Mouse (Mus musculus) liver, embryonic 11.5 days (tissue): ENCODE measurements around the gene Lsm10. TPM values are rescaled to one million over a fixed set of nuclear protein-coding genes. Genes with fewer than 3 reads are reported as not detected.
A peak's percentile ranks its signal among the peaks of the same experiment; 100 is the strongest.

ENCODE experiments used
- ATAC-seq: fragments of 200-750 bp; cut with Nextera tagmentation; replicated peaks from 2 replicates; pipeline ENCODE4 v1.8.0; 2017; ENCODE audit warnings: moderate number of reproducible peaks, mild to moderate bottlenecking, moderate TSS enrichment, moderate library complexity; ENCODE audit not compliant: low FRiP score
- DNase-seq: peaks from one replicate; pipeline ENCODE4 v3.0.0-alpha.2; 2017; ENCODE audit warnings: low spot score
- H3K27ac ChIP-seq: fragments of 300-500 bp; sonication (generic); 2 replicates; pipeline ENCODE4 v1.5.1; 2014; ENCODE audit warnings: mild to moderate bottlenecking, low read depth, low read length, control low read depth
- H3K27me3 ChIP-seq: fragments of 300-500 bp; sonication (generic); replicated peaks from 2 replicates; pipeline ENCODE4 v1.6.1; 2014; ENCODE audit warnings: low read length, mixed read lengths; ENCODE audit not compliant: control insufficient read depth, insufficient read depth
- H3K36me3 ChIP-seq: fragments of 300-500 bp; sonication (generic); 2 replicates; pipeline ENCODE4 v1.6.1; 2014; ENCODE audit warnings: mild to moderate bottlenecking, low read length, moderate library complexity, mixed read lengths; ENCODE audit not compliant: control insufficient read depth, insufficient read depth
- H3K4me1 ChIP-seq: fragments of 300-500 bp; sonication (generic); replicated peaks from 2 replicates; pipeline ENCODE4 v1.6.1; 2014; ENCODE audit warnings: low read length, mixed read lengths; ENCODE audit not compliant: control insufficient read depth, insufficient read depth
- H3K4me2 ChIP-seq: fragments of 300-500 bp; sonication (generic); 2 replicates; pipeline ENCODE4 v1.6.1; 2014; ENCODE audit warnings: mild to moderate bottlenecking, control low read depth, moderate library complexity
- H3K4me3 ChIP-seq: fragments of 300-500 bp; sonication (generic); 2 replicates; pipeline ENCODE4 v1.5.1; 2014; ENCODE audit warnings: low read depth, low read length, control low read depth
- H3K9ac ChIP-seq: fragments of 300-500 bp; sonication (generic); 2 replicates; pipeline ENCODE4 v1.6.1; 2014; ENCODE audit warnings: low read depth, low read length, control low read depth
- H3K9me3 ChIP-seq: fragments of 300-500 bp; sonication (generic); 2 replicates; pipeline ENCODE4 v1.6.1; 2016; ENCODE audit warnings: low read length, inconsistent platforms, mixed read lengths; ENCODE audit not compliant: control insufficient read depth
- WGBS: fragments of 180-500 bp; shearing (Covaris S2); extraction: QIAGEN DNeasy Blood & Tissue Kit; methylation state at CpG from one replicate; pipeline ENCODE4 v1.1.7; 2014; 5-methylcytosine and 5-hydroxymethylcytosine counted together
- polyA plus RNA-seq: library from polyadenylated mRNA; unstranded; fragments of >200 nt; fragmentation: Nextera tagmentation; extraction: Ambion mirVana; gene quantifications from 2 replicates; pipeline ENCODE4 v1.2.1, GENCODE M21; 2014

Lsm10 gene
- polyA plus RNA-seq, 1 experiment from 2014 or later: 53.3 TPM

DNA sequence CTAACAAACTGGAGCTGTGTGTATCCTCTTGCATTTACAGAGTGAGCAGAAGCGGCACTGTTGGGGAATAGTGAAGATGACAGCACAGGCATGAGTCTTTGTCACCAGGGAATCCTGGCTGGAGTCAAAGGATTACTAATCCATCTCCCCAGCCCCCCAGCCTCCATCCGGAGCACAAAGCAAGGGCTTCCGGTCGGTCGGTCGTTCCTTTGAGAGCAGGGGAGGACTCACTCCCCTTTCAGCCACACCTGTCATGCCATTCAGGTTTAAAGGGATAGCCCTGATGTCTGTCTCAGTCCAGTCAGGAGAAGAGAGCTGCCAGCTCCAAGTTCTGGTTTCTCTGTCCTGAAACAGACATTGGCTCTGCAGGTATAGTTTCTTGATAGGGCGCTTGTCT lies 14.7 kb downstream of the Lsm10 start:
- WGBS: 30% methylated on average over 7 of the region's 7 CpGs
- no peaks in the 10 kb centered on the region for H3K27me3 ChIP-seq
- peaks cover 53% of the 10 kb centered on the region for H3K4me1 ChIP-seq
- peak overlapping the region; percentile 30 for H3K4me2 ChIP-seq
- 0 out of 2 replicates have a peak overlapping the region, but pooled peaks have one; percentile 31 for H3K9ac ChIP-seq
- no peaks in the 10 kb centered on the region for H3K36me3 ChIP-seq
- DNase-seq: no peak
- H3K27ac ChIP-seq: peak overlapping the region; percentile 69
- no peak overlapping the region for H3K4me3 ChIP-seq
- no peak for ATAC-seq
- H3K9me3 ChIP-seq: no peaks in the 10 kb centered on the region

DNA sequence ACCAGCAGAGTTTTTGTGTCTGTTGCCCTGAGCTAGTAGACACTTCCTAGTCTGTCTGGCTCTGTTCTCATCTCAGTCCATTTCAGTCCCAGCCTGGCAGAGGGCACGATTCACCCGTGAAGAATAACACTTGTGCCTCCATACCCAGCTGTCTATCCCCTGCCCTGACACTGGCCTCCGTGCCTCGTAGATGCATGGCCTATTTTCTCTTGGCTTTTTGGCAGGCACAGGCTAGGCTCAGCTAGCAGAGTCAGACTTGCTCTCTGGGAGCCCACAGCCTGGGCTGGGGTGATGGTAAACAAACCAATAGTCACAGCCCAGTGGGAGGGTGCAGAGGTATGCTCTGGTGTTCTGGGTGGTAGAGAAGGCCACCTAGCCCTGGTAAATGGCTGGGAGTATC lies 16.8 kb downstream of the Lsm10 start:
- peaks cover 43% of the 10 kb centered on the region for H3K4me1 ChIP-seq
- WGBS: 79% methylated on average over 4 of the region's 4 CpGs
- DNase-seq (no peak), ATAC-seq (no peak)
- H3K4me2 ChIP-seq: no peak overlapping the region
- H3K27me3 ChIP-seq: no peaks in the 10 kb centered on the region
- H3K36me3 ChIP-seq: no peaks in the 10 kb centered on the region
- H3K4me3 ChIP-seq: no peak overlapping the region
- no peak overlapping the region for H3K9ac ChIP-seq
- no peaks in the 10 kb centered on the region for H3K9me3 ChIP-seq
- no peak overlapping the region for H3K27ac ChIP-seq

DNA sequence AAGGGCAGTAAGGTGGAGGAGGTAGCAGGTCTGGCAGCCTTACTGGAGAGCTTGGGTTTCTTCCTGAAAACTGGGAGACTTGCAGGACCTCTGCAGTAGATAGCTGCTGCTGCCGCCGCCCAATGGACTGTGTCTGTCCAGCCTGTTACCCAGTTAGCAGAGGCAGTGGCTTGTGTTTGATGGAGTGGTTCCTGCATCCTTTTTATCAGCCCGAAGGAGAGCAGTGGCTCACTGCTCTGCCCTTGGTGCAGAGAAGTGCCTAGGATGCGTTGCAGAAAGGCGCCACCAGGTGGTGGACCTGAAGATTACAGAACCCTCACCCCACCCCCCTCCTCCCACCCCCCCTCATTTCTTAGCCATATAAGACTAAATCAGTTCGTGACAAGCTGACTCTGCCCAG lies 17.5 kb downstream of the Lsm10 start:
- no peak overlapping the region for H3K27ac ChIP-seq
- H3K9me3 ChIP-seq: no peaks in the 10 kb centered on the region
- H3K27me3 ChIP-seq: no peaks in the 10 kb centered on the region
- peaks cover 36% of the 10 kb centered on the region for H3K4me1 ChIP-seq
- peak; percentile 51 for DNase-seq
- no peaks in the 10 kb centered on the region for H3K36me3 ChIP-seq
- no peak overlapping the region for H3K9ac ChIP-seq
- no peak overlapping the region for H3K4me2 ChIP-seq
- WGBS: 17% methylated on average over 6 of the region's 6 CpGs
- no peak overlapping the region for H3K4me3 ChIP-seq
- ATAC-seq: no peak

DNA sequence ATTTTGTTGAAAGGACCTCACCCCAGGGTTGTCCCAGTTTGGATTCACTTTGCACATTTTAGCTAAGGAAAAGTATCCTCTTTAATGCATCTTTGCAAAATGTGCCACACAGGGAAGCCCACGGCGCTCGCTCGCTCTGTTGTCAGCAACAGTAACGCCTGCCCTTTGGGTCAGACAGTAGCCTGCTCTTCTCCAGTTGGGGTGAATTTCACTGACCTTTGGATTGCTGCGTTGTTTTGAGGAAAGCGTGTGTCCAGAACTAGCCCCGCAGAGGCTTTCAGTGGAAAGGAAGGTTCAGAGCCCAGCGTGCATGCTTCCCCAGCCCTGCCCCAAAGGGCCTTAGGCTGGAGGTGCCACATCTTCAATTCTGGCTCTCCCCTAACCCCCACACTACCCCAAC lies 19.0 kb downstream of the Lsm10 start:
- no peak overlapping the region for H3K27ac ChIP-seq
- H3K4me3 ChIP-seq: no peak overlapping the region
- no peak overlapping the region for H3K4me2 ChIP-seq
- no peak overlapping the region for H3K9ac ChIP-seq
- H3K9me3 ChIP-seq: no peaks in the 10 kb centered on the region
- WGBS: 84% methylated on average over 9 of the region's 9 CpGs
- no peak for ATAC-seq
- H3K27me3 ChIP-seq: no peaks in the 10 kb centered on the region
- peaks cover 23% of the 10 kb centered on the region for H3K4me1 ChIP-seq
- no peak for DNase-seq
- H3K36me3 ChIP-seq: no peaks in the 10 kb centered on the region

DNA sequence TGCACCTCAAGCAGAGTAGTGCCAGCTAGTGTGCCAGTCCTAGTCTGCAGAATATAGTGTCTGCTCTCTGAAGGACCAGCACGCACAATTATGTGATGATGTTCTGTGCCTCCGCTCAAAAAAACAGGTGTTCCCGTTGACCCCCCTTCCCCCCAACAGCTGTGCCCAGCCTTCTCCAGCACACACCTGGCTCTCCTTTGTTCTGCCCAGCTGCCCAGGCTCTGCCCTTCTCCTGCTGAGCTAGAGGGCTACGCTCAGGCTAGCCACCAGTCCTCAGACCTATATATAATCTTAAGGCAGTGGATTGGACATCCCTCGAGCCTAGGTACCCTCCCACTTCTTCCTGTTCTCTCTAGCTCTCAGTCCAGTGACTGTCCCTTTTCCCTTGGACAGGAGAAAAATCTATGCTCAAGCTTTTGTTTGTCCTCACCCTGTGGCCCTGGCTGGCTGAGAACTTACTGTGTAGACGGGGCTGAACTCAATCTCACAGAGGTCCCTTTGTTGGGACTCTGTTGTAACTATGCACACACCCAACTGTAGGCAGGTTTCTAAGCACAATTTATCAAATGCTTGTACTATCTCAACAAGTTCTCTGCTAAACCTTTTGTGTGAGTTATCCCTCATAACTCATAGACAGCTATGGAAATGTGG lies 19.6 kb downstream of the Lsm10 start:
- H3K9ac ChIP-seq: no peak overlapping the region
- no peak for DNase-seq
- H3K27me3 ChIP-seq: no peaks in the 10 kb centered on the region
- H3K4me2 ChIP-seq: no peak overlapping the region
- WGBS: 74% methylated on average over 6 of the region's 6 CpGs
- no peak overlapping the region for H3K4me3 ChIP-seq
- no peak overlapping the region for H3K27ac ChIP-seq
- peaks cover 2% of the 10 kb centered on the region; the same call in 1 of the 2 replicates for H3K36me3 ChIP-seq
- peaks cover 17% of the 10 kb centered on the region for H3K4me1 ChIP-seq
- no peak for ATAC-seq
- H3K9me3 ChIP-seq: no peaks in the 10 kb centered on the region

DNA sequence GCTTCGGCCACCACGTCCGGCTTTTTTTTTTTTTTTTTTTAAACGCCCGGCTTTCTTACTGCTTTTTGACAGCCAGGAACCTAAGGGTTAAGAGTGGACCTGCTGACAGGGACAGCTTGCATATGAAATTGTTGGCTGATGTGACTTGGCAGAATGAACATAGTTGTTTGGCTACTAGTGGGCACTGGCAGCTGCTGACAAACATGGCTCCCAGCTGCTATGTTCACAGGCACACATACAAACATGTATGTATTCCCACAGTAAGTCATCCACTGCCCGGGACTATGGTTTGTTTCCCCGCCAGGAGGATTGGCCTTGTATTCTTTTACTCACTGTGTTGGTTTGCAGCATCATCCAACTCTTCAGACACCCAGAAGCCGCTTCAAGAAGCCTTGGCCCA lies 20.7 kb downstream of the Lsm10 start:
- no peak overlapping the region for H3K9ac ChIP-seq
- WGBS: 88% methylated on average over 8 of the region's 8 CpGs
- DNase-seq: no peak

DNA sequence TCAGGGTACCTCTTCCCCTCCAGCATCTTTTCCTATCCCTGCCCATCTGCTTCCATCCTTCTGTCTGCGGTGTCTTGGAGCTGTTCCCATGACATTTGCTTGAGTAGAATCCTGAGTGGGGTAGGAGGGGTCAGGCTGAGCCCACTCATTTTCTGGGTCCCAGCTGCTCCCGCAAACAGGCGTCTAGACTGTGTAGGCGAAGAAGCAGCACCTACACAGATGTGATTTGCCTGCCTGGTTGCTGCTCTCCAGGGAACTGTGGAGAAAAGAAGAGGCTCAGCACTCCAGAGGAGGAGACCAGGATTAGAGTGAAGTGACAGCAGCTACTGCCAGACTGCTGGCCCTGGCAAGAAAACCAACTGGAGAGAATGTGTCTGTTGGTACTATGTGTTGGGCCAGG lies 22.2 kb downstream of the Lsm10 start:
- DNase-seq: no peak
- Histone ChIP-seq H3K36me3 (peaks cover 3% of the 10 kb centered on the region; the same call in 1 of the 2 replicates), H3K27ac (no peak overlapping the region), H3K27me3 (no peaks in the 10 kb centered on the region), H3K4me2 (no peak overlapping the region), H3K4me3 (no peak overlapping the region), H3K9me3 (no peaks in the 10 kb centered on the region), H3K9ac (no peak overlapping the region), H3K4me1 (peaks cover 13% of the 10 kb centered on the region)
- ATAC-seq: no peak
- WGBS: 87% methylated on average over 4 of the region's 4 CpGs

More for the DNA sequence above, 20.7 kb downstream of the Lsm10 start:
- Histone ChIP-seq H3K27ac (no peak overlapping the region), H3K36me3 (peaks cover 3% of the 10 kb centered on the region; the same call in 1 of the 2 replicates), H3K4me1 (peaks cover 13% of the 10 kb centered on the region), H3K4me2 (no peak overlapping the region), H3K9me3 (no peaks in the 10 kb centered on the region), H3K27me3 (no peaks in the 10 kb centered on the region), H3K4me3 (no peak overlapping the region)
- no peak for ATAC-seq

DNA sequence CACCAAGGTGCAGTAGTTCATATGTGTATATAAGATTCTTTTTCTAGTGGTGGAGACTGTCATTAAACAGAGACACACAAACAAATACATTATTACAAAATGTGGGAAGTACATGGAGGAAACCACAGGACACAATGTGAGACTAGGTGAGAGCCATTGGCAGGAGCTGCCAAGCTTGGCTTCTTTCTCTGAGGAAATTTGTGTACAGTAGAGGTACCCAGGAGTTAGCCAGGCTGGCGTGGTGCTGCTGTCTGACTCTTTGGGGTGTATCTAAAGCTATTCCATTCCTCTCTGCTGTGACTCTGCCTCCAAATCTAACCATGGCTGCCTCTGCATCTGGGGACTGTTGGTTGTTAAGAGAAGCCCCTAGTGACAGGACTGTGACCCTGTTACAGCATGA lies 22.6 kb downstream of the Lsm10 start:
- Histone ChIP-seq H3K4me1 (peaks cover 9% of the 10 kb centered on the region), H3K9me3 (no peaks in the 10 kb centered on the region), H3K4me2 (no peak overlapping the region), H3K36me3 (peaks cover 3% of the 10 kb centered on the region; the same call in 1 of the 2 replicates), H3K27me3 (no peaks in the 10 kb centered on the region), H3K27ac (no peak overlapping the region), H3K9ac (no peak overlapping the region), H3K4me3 (no peak overlapping the region)
- no peak for DNase-seq
- WGBS: 80% methylated on average over 1 of the region's 1 CpGs
- ATAC-seq: no peak

DNA sequence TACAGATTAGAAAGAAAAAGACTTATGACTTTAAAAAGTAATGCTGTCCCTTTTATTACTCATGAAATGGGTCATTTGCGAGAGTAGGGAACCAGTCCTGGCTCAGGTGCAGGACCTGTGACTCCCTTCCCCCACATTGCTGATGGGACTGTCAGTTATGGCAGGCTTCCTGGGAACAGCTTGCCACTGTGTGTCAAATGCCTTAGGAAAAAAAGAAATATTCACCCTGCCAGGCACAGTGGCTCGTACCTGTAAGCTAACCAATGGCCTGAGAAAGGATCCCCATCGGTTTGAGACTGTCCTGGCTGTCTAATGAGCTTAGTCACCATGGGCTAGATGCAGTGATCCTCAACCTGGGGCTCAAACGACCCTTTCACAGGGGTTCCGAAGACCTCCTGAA lies 23.6 kb downstream of the Lsm10 start:
- no peak overlapping the region for H3K9ac ChIP-seq
- DNase-seq: no peak
- H3K27me3 ChIP-seq: no peaks in the 10 kb centered on the region
- WGBS: 85% methylated on average over 5 of the region's 5 CpGs
- H3K27ac ChIP-seq: no peak overlapping the region
- no peak overlapping the region for H3K4me2 ChIP-seq
- no peak overlapping the region for H3K4me3 ChIP-seq
- H3K4me1 ChIP-seq: peaks cover 6% of the 10 kb centered on the region; the same call in 1 of the 2 replicates
- H3K36me3 ChIP-seq: peaks cover 6% of the 10 kb centered on the region; the same call in 1 of the 2 replicates
- H3K9me3 ChIP-seq: no peaks in the 10 kb centered on the region
- no peak for ATAC-seq
